Mouse (Mus musculus) naive thymus-derived CD4-positive, alpha-beta T cell, adult 2 months (primary cell): ENCODE results near the gene Ufc1.
"Not testable (repeated sequence)": the region's sequence is repeated elsewhere in the genome, so short reads cannot be mapped to it uniquely, and the experiment has no call there.

Experiments used
- DNase-seq: peaks from one replicate; pipeline ENCODE4 v3.0.0-alpha.2; 2011; ENCODE audit warnings: low read depth

Gene Ufc1

GRCm38 (mm10) chr1:171294298-171295062 is at the start of gene Ufc1:
Ufc1 (minus strand) TSS chr1:171295024.
- DNase-seq: peak; percentile 92

GRCm38 (mm10) chr1:171343922-171344677 is 49.3 kb upstream of the Ufc1 start:
- DNase-seq: peak; percentile 36

- DNase-seq: no peak
Observed at GRCm38 (mm10) chr1:171342262-171343207, 47.7 kb upstream of the Ufc1 start.

DNA sequence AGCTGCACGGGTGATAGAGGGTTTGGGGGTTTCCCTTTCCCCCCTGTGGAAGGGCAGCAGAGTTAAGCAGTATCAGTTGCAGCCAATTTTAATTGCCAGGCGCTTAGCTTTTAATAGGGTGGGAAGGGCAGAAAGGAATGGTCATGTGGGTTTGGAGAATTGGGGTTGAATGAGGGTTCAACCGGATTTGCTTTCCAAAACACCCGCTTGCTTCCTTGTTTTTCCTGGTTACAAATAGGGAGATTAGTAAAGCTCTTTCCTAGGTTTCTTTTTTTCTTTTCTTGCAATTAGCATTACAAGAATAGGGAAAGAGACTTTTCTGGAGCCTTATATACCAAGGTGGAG is 35.4 kb upstream of the Ufc1 start:
- no peak for DNase-seq

DNA sequence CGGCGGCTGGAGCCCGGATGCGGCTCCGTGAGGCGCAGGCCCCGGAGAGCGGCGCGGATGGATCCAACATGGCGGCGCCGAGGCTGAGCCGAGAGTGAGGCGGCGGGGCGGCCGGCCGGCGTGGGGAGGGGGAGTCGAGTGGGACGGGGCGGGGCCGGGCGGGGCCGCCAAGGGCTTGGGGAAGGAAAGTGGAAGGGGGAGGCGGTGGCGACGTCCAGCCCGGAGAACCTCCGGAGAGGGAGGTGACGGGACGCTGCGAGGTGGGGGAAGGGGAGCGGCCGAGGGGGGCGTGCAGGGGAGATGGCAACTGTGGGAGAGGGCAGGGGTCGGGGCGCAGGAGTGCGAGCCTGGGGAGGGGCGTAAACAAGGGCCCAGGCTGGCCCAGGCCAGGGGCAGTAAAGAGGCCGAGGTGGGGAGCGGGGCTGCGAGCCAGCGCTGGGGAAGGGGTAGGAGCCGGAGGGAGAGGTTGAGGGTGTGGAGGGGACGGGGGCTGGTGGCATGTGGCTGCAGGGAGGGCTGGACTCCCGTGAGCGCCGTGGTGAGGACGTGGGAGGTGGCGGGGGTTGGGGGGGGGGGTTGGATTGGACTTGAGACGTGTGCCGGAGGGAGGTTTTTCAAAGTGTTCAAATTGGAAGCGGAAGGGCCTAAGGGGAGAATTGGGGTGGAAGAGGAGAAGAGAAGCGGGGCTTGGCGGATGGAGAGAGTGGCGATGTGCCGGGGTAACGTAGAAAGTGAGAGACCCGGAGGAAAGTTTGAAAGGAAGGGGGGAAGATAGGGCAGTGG is 34.8 kb upstream of the Ufc1 start:
- DNase-seq: peak; percentile 50

DNA sequence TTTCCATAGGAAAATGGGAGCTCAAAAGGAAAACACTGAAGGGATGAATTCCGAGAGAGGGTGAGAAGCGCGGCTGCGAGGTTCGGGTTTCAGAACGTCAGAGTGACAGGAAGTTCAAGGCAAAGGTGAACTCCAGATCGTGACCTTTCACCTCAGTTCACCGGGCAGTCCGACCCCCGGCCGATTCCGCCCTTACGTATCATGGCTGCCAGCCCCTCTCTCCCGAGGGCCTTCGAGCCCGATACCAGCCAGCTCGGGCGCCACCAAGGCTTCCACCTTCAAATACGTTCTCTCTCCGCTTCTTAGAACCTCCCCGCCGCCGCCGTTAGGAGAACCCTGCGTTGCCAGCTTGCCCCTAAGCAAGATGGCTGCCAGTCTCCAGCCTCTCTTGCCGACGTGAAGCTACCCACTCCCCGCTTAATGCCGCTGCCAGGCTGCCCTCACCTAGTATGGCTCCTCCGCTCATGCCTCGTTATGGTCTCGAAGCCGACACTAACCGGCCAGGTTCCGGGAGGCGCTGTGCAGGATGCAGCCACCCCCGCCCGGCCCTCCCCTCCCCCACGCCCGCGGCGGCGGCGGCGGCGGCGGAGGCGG is 34.1 kb upstream of the Ufc1 start, which contains the start of gene Dedd:
Dedd (plus strand) TSS at position 307 of the 594 bp plus-strand sequence.
- peak; percentile 97 for DNase-seq

- no peak for DNase-seq
Observed at GRCm38 (mm10) chr1:171328244-171328643, 33.4 kb upstream of the Ufc1 start.

DNA sequence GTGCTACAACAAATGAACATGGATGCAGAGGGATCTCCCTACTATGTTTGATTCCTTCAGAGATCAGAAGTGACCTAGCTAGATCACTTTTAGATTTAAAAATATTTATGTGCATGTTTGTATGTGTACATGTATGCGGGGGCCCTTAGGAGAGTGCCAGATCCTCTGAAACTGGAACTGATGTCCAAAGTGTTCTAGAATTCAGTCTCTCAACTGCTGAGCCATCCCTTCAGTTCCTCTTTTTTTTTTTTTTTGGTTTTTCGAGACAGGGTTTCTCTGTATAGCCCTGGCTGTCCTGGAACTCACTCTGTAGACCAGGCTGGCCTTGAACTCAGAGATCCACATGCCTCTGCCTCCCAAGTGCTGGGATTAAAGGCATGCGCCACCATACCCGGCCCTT is 31.8 kb upstream of the Ufc1 start:
- not testable (repeated sequence) for DNase-seq

DNA sequence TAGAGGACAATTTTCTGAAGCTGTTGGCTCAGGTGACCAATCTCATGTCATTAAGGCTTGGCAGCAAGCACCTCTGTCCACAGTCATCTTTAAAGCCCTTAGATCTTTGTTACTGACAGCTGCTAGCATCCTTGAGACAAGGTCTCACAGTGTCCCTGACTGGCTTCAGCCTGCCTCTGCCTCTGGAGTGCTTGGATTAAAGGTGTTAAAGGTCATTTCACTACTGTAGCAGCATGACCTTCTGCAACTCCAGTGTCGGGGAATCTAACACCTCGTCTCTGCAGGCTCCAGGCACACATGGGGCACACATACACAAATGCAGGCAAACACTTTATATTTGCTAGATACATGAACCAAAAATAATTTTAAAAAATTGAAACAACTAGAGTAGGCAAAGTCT is 30.7 kb upstream of the Ufc1 start:
- DNase-seq: no peak

DNA sequence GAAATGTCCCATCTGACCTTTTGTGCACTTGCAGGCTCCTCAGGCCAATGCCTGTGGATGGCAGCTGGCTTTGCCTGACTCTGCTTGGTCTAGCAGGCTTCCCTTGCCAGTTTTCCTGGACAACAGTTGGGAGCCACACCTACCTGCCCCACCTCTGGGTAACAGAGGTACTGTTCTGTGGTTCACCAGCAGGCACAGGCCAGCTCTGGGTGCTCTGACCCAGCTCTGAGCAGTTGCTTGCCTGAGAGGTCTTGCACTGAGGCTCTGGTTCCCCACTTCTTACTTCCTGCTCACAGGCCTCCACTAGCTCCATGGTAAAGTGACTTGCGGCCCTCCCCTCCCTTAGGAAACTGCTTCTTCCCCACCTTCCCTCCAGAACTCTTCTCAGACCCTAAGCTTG is 27.2 kb upstream of the Ufc1 start:
- no peak for DNase-seq

DNA sequence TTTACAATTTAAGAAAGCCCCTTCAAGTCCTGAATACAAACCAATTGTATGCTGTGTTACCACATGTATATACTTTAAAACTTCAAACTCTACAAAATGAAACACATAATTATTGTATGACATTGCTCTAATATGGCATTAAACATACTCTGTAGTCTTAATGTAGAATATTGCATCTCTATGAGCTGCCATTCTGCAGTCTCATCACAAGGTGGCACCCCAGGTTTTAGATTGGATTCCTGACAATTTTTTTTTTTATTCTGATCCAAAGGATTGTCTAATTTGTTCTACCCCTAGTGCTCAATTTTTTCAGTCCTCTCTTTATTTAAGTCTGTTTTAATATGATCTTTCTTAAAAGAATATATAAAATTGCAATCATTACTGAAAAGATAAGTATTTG is 26.6 kb upstream of the Ufc1 start:
- DNase-seq: peak; percentile 69

- no peak for DNase-seq
Observed at GRCm38 (mm10) chr1:171320151-171320550, 25.3 kb upstream of the Ufc1 start.

DNA sequence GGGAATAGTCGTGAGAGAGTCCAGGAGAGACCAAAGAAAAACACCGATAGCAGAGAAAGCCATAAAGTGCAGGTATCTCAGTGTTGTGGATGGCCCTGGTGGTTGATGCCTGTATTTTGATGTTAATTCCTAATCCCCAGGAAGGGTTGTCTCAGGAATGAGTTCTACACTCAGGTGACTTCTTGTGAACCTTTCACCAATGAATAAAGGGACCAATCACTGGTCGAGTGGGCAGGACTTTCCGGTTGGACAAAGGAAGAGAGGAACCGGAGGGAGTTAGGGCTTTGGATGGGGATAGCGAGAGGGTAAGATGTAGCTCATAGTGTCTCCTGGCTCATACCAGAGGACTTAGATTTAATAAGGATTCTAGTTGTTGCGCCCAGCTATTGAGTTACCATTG is 24.9 kb upstream of the Ufc1 start:
- DNase-seq: no peak

GRCm38 (mm10) chr1:171309321-171309720 is 14.5 kb upstream of the Ufc1 start:
- no peak for DNase-seq

- not testable (repeated sequence) for DNase-seq
Observed at GRCm38 (mm10) chr1:171306157-171306556, 11.3 kb upstream of the Ufc1 start.

GRCm38 (mm10) chr1:171298226-171298625 is 3.4 kb upstream of the Ufc1 start:
- no peak for DNase-seq

DNA sequence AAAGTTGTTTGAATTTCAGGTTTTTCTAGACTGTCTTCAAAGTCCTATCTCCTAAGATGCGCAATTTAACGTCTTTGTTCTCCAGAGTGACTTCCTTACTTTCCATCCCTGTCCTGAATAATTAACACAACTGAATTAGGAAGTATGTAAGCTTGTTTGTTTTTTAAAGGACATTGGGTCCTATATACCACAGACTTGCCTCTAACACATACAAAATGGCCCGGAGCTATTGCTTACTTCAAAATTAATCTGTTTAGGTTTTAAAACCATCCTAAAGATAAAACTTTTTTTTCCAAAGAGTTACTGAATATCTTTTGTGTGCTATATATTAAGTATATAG is 209 bp upstream of the Ufc1 start:
- DNase-seq: no peak

DNA sequence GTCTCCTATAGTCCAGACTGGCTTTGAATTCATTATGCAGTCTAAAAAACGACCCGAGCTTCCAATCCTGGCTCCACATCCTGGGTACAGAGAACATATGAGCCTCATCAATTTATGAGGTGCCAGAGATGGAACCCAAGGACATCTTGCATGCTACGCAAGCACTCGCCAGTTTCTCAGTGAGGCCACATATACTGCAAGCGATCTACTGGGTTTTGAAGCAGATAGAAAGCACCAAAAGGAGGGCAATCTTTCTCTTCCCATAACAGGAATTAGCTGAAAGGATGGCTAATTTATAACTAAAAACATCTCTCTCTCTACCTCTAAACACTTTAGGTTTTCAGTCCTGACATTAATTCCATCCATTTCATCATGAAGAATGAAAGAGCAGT is 922 bp downstream of the Ufc1 start:
- no peak for DNase-seq

- no peak for DNase-seq
Observed at GRCm38 (mm10) chr1:171293351-171293750, 1.5 kb downstream of the Ufc1 start.

DNA sequence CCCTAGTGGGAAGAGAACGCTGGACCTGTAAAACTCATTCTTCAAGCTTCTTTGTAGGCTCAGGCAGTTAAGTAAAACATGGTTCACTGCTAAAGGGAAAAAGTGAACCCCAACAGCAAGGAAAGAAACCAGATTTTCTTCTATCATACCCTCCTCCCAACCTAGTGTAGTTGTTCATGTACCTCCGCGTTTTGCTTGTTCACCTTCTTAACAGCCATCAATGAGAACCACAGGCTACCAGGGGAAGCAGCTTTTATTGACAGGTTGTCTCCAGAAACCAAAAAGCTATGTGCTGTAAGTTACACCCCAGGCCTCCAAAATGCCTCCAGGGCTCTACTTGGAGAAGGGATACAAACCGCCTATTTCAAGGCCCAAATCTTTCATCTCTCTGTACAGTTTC is 6.5 kb downstream of the Ufc1 start:
- no peak for DNase-seq
